Mouse (Mus musculus) lung, adult 2 months (tissue): ENCODE data around the gene Dync2li1. TPM values are rescaled to one million over a fixed set of nuclear protein-coding genes. Genes with fewer than 3 reads are reported as not detected.

ENCODE experiments used
- DNase-seq: peaks from one replicate; pipeline ENCODE4 v3.0.0; 2022
- H3K4me1 ChIP-seq: fragments of 200-500 bp; 2 replicates; pipeline ENCODE4 v1.6.1; 2011; ENCODE audit warnings: low read length; ENCODE audit not compliant: control insufficient read depth, insufficient read depth
- H3K4me3 ChIP-seq: fragments of 200-500 bp; replicated peaks from 2 replicates; pipeline ENCODE3; 2011; ENCODE audit warnings: low read depth, mild to moderate bottlenecking, control low read depth, low read length; ENCODE audit errors: extremely low read depth
- CTCF ChIP-seq: fragments of 200-500 bp; IDR thresholded peaks from 2 replicates; pipeline ENCODE4 v1.5.1; 2011; ENCODE audit warnings: mild to moderate bottlenecking, low read length, control low read depth; ENCODE audit not compliant: insufficient read depth
- POLR2A ChIP-seq: fragments of 200-500 bp; IDR thresholded peaks from 2 replicates; pipeline ENCODE4 v1.6.1; 2011; ENCODE audit warnings: low read depth, mild to moderate bottlenecking, control low read depth, low read length, borderline replicate concordance; ENCODE audit errors: extremely low read depth
- WGBS: fragments of 180-500 bp; shearing (Covaris S2); methylation state at CpG from one replicate; pipeline ENCODE4 v1.1.7; 2018; 5-methylcytosine and 5-hydroxymethylcytosine counted together
- polyA plus RNA-seq: library from polyadenylated mRNA; depleted of rRNA; stranded (reverse); fragments of >200 nt; gene quantifications from 2 replicates; pipeline ENCODE4 v1.2.3, GENCODE M21; 2012

Dync2li1 gene
- polyA plus RNA-seq, 1 experiment, result 11.4 TPM

DNA sequence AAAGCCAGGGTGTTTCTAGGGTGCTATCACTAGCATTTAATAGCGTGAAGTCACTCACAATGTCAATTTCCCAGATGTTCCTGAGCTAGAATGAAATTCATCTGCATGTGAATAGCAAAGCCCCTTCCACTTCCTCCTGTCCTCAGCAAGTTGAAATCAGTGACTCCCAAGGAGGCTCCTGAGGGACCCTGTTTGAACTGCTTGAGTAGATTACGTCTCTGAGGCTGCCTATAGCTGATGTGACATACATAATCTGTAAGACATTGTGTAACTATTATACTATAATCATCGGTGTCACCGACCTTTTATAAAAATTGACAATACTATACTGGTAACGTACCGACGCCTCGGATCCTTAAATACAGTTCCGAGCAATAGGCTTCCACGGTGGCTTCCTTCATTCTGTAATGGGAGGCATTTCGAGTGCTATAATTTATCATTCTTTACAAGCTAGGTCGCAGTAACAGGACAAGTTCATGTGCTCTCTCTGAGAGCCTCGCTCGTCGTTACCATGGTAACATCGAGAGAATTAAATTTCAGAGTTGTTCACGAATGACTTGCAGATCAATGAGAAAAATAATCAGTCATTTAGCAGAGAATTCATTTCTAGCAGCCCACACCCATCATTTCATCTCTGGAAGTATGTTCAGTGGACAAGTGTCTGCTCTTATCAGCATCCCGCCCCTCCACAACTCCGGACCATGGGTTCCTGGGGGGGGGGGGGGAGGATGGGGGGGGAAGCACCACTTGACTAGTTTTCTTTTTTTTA, 30.5 kb downstream of the Dync2li1 start:
- H3K4me1 ChIP-seq, result no peaks in the 10 kb centered on the region
- WGBS, result 67% methylated on average over 19 of the region's 19 CpGs
- no peak for DNase-seq
- TF ChIP-seq CTCF (no peak), POLR2A (no peak)
- H3K4me3 ChIP-seq, result no peak overlapping the region

DNA sequence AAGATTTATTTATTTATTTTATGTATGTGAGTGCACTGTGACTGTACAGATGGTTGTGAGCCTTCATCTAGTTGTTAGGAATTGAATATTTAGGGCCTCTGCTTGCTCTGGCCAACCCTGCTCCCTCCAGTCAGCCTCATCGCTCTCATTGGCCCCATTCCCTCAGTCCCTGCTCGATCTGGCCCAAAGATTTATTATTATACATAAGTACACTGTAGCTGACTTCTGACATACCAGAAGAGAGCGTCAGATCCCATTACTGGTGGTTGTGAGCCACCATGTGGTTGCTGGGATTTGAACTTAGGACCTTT, 31.1 kb downstream of the Dync2li1 start:
- H3K4me3 ChIP-seq, result no peak overlapping the region
- TF ChIP-seq POLR2A (no peak), CTCF (no peak)
- H3K4me1 ChIP-seq, result no peaks in the 10 kb centered on the region
- WGBS, result 62% methylated on average over 3 of the region's 3 CpGs
- no peak for DNase-seq

DNA sequence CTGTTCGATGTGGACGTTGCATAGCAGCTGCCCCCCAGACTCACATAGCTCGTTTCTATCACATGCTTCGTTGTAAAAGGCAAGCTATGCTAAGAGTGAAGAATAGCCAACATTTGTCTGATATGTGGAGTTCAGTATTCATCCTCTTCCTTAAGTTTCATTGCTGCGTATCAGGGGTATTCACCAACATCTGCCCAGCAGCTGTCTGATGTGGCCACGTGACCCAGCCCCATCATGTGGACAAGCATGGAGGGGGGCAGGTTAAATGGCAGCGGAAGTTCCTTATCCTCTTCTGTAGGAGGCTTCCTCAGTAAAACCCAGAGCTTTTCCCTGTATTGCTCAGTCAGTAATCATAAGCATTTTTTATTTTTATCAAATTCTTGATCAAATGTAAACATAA, 31.5 kb downstream of the Dync2li1 start:
- TF ChIP-seq CTCF, result no peak
- TF ChIP-seq POLR2A, result no peak
- WGBS, result 63% methylated on average over 7 of the region's 7 CpGs

DNA sequence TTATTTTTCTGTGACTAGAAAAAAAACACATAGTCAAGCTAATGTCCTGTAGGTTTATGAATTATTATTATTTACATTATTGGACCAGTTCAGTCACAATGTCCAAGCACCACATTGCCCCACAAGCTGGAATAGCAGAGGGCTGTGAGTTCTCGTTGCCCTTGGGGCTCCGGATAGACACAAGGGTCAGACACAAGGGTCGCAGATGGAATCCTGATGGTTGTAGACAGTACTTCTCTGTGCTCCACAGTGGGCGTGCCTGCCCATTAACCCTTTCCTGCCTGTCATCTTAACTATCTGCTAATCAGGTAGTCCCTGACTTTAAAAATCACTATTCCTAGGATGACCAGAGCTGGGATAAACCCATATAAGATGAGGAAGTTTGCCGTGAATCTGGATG, 31.9 kb downstream of the Dync2li1 start:
- WGBS, result 47% methylated on average over 5 of the region's 5 CpGs
- Histone ChIP-seq H3K4me1 (no peaks in the 10 kb centered on the region), H3K4me3 (no peak overlapping the region)
- DNase-seq, result no peak
- TF ChIP-seq CTCF (no peak), POLR2A (no peak)

More for the DNA sequence above, 31.5 kb downstream of the Dync2li1 start:
- H3K4me1 ChIP-seq, result no peaks in the 10 kb centered on the region
- no peak for DNase-seq
- no peak overlapping the region for H3K4me3 ChIP-seq

DNA sequence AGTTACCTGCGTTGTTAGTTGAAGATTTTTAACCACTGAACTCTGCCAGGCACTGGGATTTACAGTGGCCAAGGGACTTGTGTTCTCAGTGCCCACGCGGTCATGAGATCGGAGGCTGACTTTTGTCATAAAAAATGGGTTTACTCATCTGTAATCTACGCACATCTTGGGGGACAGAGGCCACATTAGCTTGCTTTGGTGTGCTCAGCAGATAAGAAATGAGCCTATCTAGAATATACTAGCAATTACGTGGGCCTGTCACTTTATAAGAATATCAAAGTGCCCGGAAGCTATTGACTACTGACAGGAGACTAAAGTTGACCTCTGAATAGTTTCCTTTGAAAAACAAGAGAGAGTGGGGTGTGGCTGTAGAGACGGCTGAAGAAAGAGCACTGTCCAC, 32.7 kb downstream of the Dync2li1 start:
- DNase-seq, result no peak
- TF ChIP-seq POLR2A (no peak), CTCF (no peak)
- Histone ChIP-seq H3K4me3 (no peak overlapping the region), H3K4me1 (no peaks in the 10 kb centered on the region)
- WGBS, result 78% methylated on average over 8 of the region's 8 CpGs

- Histone ChIP-seq H3K4me1 (no peaks in the 10 kb centered on the region), H3K4me3 (no peak overlapping the region)
- no peak for DNase-seq
- 50% methylated on average over 10 of the region's 10 CpGs for WGBS
- TF ChIP-seq POLR2A, result no peak
- no peak for TF ChIP-seq CTCF
Observed at GRCm38 (mm10) chr17:84665053-84665452, 38.8 kb downstream of the Dync2li1 start.

DNA sequence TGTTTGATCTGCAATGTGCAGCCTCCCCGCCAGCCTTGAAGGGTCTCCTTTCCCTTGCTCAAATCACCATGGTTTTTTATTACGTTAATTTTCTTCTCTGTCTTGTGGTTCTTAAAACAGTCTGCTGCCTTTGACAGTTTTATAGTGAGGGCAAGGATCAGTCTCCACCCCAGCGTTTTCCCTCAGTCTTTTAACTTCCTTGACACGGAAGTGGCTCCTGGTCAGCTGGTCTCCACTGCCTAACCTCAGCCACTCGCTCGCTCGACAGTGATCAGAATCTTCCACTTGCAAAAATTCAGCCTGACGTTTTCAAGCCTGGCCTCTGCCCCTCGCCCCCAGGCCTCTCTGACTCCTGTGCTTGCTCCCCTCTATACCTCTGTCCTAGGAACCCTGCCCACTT, 39.4 kb downstream of the Dync2li1 start:
- no peak for DNase-seq

GRCm38 (mm10) chr17:84667848-84668247, 41.6 kb downstream of the Dync2li1 start:
- TF ChIP-seq POLR2A (no peak), CTCF (no peak)
- no peak for DNase-seq
- H3K4me3 ChIP-seq, result no peak overlapping the region
- H3K4me1 ChIP-seq, result no peaks in the 10 kb centered on the region
- 82% methylated on average over 3 of the region's 3 CpGs for WGBS

More for the DNA sequence above, 39.4 kb downstream of the Dync2li1 start:
- TF ChIP-seq CTCF (no peak), POLR2A (no peak)
- no peaks in the 10 kb centered on the region for H3K4me1 ChIP-seq
- 35% methylated on average over 9 of the region's 9 CpGs for WGBS
- no peak overlapping the region for H3K4me3 ChIP-seq

DNA sequence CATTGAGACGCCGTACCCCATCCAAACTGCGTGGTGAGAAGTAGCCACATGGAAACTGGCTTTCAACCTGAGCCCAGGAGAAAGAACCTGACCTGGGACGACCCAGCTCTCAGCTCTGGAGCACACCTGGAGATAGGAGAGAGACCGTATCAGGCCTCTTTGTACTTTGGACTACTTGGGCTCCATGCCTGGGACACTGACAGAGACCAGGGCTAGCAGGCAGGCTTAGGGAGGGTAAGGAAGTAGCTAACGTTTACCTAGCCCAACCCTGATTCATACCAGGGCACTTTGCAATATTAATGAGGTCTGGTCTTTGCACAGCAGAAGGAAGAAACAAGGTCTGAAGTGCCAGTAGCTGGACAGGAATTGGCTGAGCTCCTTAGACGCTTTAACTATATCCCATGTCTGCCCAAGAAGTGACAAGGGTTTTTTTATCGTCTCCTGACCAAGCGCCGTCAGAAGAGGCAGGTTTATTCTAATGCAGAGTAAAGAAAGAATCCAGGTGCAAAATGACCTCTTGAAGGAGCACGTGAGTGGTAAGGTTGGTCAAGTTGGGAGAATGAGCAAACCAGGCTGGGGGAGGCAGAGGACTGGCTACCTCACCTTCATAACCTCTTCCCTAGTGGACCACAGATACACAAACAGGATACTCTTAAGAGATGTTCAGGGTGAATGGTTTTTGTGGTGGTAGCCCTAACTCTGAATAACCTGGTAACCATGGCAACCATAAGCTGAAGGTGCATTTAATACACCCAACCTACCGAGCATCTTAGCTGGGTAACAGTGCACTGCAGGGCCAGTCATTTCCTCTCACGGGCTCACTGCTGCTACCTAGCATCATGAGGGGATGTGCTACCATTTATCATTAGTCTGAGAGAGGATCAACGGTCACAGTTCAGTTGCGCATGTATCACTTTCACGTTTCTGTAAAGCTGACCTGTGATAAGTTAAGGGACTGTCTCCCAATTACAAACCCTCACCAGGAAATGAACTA, 46.4 kb downstream of the Dync2li1 start:
- H3K4me3 ChIP-seq, result no peak overlapping the region
- 52% methylated on average over 16 of the region's 16 CpGs for WGBS
- no peak for DNase-seq
- peaks cover 4% of the 10 kb centered on the region; the same call in 1 of the 2 replicates for H3K4me1 ChIP-seq
- TF ChIP-seq CTCF (no peak), POLR2A (no peak)
